Mouse (Mus musculus) limb, embryonic 14.5 days (tissue): ENCODE data around the gene Gpr149. TPM values are rescaled to one million over a fixed set of nuclear protein-coding genes. Genes with fewer than 3 reads are reported as not detected.

Experiments used
- ATAC-seq: fragments of 200-750 bp; cut with Nextera tagmentation; 2 replicates; pipeline ENCODE4 v1.8.0; 2017; ENCODE audit warnings: low read depth, moderate number of reproducible peaks, moderate TSS enrichment; ENCODE audit not compliant: low FRiP score
- DNase-seq: peaks from one replicate; pipeline ENCODE4 v3.0.0-alpha.2; 2015; ENCODE audit warnings: low spot score
- H3K27ac ChIP-seq: fragments of 300-500 bp; sonication (generic); replicated peaks from 2 replicates; pipeline ENCODE4 v1.5.1; 2014; ENCODE audit warnings: low read depth, mild to moderate bottlenecking, low read length, moderate library complexity, mixed read lengths
- H3K27me3 ChIP-seq: fragments of 300-500 bp; sonication (generic); 2 replicates; pipeline ENCODE4 v1.6.1; 2014; ENCODE audit warnings: low read length, mixed read lengths; ENCODE audit not compliant: control insufficient read depth, insufficient read depth
- H3K36me3 ChIP-seq: fragments of 300-500 bp; sonication (generic); 2 replicates; pipeline ENCODE4 v1.6.1; 2014; ENCODE audit warnings: mild to moderate bottlenecking, low read length, moderate library complexity, mixed read lengths; ENCODE audit not compliant: control insufficient read depth, insufficient read depth
- H3K4me1 ChIP-seq: fragments of 300-500 bp; sonication (generic); 2 replicates; pipeline ENCODE4 v1.6.1; 2014; ENCODE audit warnings: antibody characterized with exemption, low read length, mixed read lengths; ENCODE audit not compliant: control insufficient read depth, insufficient read depth
- H3K4me2 ChIP-seq: fragments of 300-500 bp; sonication (generic); replicated peaks from 2 replicates; pipeline ENCODE4 v1.6.1; 2014; ENCODE audit warnings: low read depth, mild to moderate bottlenecking, low read length, moderate library complexity; ENCODE audit not compliant: severe bottlenecking
- H3K4me3 ChIP-seq: fragments of 300-500 bp; sonication (generic); replicated peaks from 2 replicates; pipeline ENCODE4 v1.5.1; 2014; ENCODE audit warnings: low read length
- H3K9ac ChIP-seq: fragments of 300-500 bp; sonication (generic); 2 replicates; pipeline ENCODE4 v1.6.1; 2014; ENCODE audit warnings: mild to moderate bottlenecking, low read depth, low read length, moderate library complexity; ENCODE audit not compliant: severe bottlenecking
- H3K9me3 ChIP-seq: fragments of 300-500 bp; sonication (generic); 2 replicates; pipeline ENCODE4 v1.6.1; 2016; ENCODE audit warnings: low read length; ENCODE audit not compliant: control insufficient read depth
- POLR2A ChIP-seq: fragments of 200-500 bp; IDR thresholded peaks from 2 replicates; pipeline ENCODE4 v1.8.0; 2012; ENCODE audit warnings: inconsistent platforms, mild to moderate bottlenecking, moderate library complexity, borderline replicate concordance; ENCODE audit not compliant: insufficient read depth, insufficient read length; ENCODE audit errors: extremely low read depth
- WGBS: fragments of 180-500 bp; shearing (Covaris S2); extraction: QIAGEN DNeasy Blood & Tissue Kit; methylation state at CpG from one replicate; pipeline ENCODE4 v1.1.7; 2014; 5-methylcytosine and 5-hydroxymethylcytosine counted together
- polyA plus RNA-seq, 2 experiments: library from polyadenylated mRNA; depleted of rRNA in 1 of 2; stranded (reverse) in 1 of 2; unstranded in 1 of 2; fragments of >200 nt; fragmentation: Nextera tagmentation in 1 of 2; extraction: Ambion mirVana in 1 of 2; gene quantifications; 2 replicates each; pipeline versions ENCODE4 v1.2.1 to v1.2.3; 2012 to 2014

Gpr149 gene
- polyA plus RNA-seq, 2 experiments = 0.23 to 0.38 TPM

GRCm38 (mm10) chr3:62603231-62604046 is 1.5 kb downstream of the Gpr149 start:
- 2% methylated on average over 40 of the region's 40 CpGs for WGBS
- Histone ChIP-seq H3K27ac (no peak overlapping the region), H3K4me1 (no peaks in the 10 kb centered on the region), H3K27me3 (peaks cover 17% of the 10 kb centered on the region; the same call in 1 of the 2 replicates), H3K9me3 (no peaks in the 10 kb centered on the region), H3K9ac (peak overlapping the region; percentile 48), H3K4me2 (peak overlapping the region; percentile 64), H3K4me3 (peak overlapping the region; percentile 35), H3K36me3 (no peaks in the 10 kb centered on the region)
- no peak for ATAC-seq
- no peak for DNase-seq
- TF ChIP-seq POLR2A = no peak

GRCm38 (mm10) chr3:62602466-62602865 is 2.5 kb downstream of the Gpr149 start:
- H3K27ac ChIP-seq = no peak overlapping the region
- H3K4me1 ChIP-seq = no peaks in the 10 kb centered on the region
- H3K4me3 ChIP-seq = no peak overlapping the region
- no peak overlapping the region for H3K4me2 ChIP-seq
- WGBS = 73% methylated on average over 9 of the region's 9 CpGs
- H3K27me3 ChIP-seq = peaks cover 17% of the 10 kb centered on the region; the same call in 1 of the 2 replicates
- no peak for TF ChIP-seq POLR2A
- H3K36me3 ChIP-seq = no peaks in the 10 kb centered on the region
- no peaks in the 10 kb centered on the region for H3K9me3 ChIP-seq
- ATAC-seq (no peak), DNase-seq (no peak)
- no peak overlapping the region for H3K9ac ChIP-seq

GRCm38 (mm10) chr3:62594842-62595241 is 10.1 kb downstream of the Gpr149 start:
- Histone ChIP-seq H3K9me3 (no peaks in the 10 kb centered on the region), H3K36me3 (no peaks in the 10 kb centered on the region), H3K4me3 (no peak overlapping the region), H3K27me3 (no peaks in the 10 kb centered on the region), H3K4me2 (no peak overlapping the region), H3K4me1 (no peaks in the 10 kb centered on the region), H3K27ac (no peak overlapping the region), H3K9ac (no peak overlapping the region)
- TF ChIP-seq POLR2A = no peak
- peak; percentile 63 for DNase-seq
- WGBS = 23% methylated on average over 7 of the region's 7 CpGs
- no peak for ATAC-seq

GRCm38 (mm10) chr3:62585072-62585471 is 19.9 kb downstream of the Gpr149 start:
- no peak overlapping the region for H3K27ac ChIP-seq
- no peaks in the 10 kb centered on the region for H3K27me3 ChIP-seq
- H3K4me2 ChIP-seq = no peak overlapping the region
- H3K36me3 ChIP-seq = no peaks in the 10 kb centered on the region
- no peak for TF ChIP-seq POLR2A
- H3K9me3 ChIP-seq = no peaks in the 10 kb centered on the region
- H3K4me3 ChIP-seq = no peak overlapping the region
- H3K4me1 ChIP-seq = no peaks in the 10 kb centered on the region
- ATAC-seq = no peak
- 69% methylated on average over 1 of the region's 1 CpGs for WGBS
- no peak for DNase-seq
- H3K9ac ChIP-seq = no peak overlapping the region

- Histone ChIP-seq H3K9me3 (no peaks in the 10 kb centered on the region), H3K4me1 (no peaks in the 10 kb centered on the region), H3K27me3 (no peaks in the 10 kb centered on the region), H3K9ac (no peak overlapping the region), H3K4me3 (no peak overlapping the region), H3K27ac (no peak overlapping the region), H3K36me3 (no peaks in the 10 kb centered on the region), H3K4me2 (no peak overlapping the region)
- TF ChIP-seq POLR2A = no peak
- DNase-seq (no peak), ATAC-seq (no peak)
- WGBS = 70% methylated on average over 5 of the region's 5 CpGs
Measured at GRCm38 (mm10) chr3:62527593-62527992, 77.3 kb downstream of the Gpr149 start.
